Mouse (Mus musculus): Measurements from ENCODE around the gene Rwdd3. TPM values are rescaled to one million over a fixed set of nuclear protein-coding genes. Genes with fewer than 3 reads are reported as not detected.

The Rwdd3 gene
- polyA plus RNA-seq, 1 experiment from 2014 or later = 2.4 TPM

GRCm38 (mm10) chr3:121158901-121159351, 12.6 kb downstream of the Rwdd3 start:
- ATAC-seq = no peak
- Histone ChIP-seq H3K36me3 (no peaks in the 10 kb centered on the region), H3K27ac (no peak overlapping the region), H3K4me1 (peaks cover 9% of the 10 kb centered on the region), H3K9ac (no peak overlapping the region), H3K27me3 (replicated peaks) (no peaks in the 10 kb centered on the region), H3K4me3 (no peak overlapping the region), H3K9me3 (replicated peaks) (no peaks in the 10 kb centered on the region), H3K4me2 (no peak overlapping the region)
- 83% methylated on average over 16 of the region's 16 CpGs for WGBS (ENCODE audit: insufficient replicate concordance)

GRCm38 (mm10) chr3:121157546-121158330, 13.8 kb downstream of the Rwdd3 start:
- WGBS (ENCODE audit: insufficient replicate concordance) = 67% methylated on average over 10 of the region's 10 CpGs
- Histone ChIP-seq H3K9me3 (replicated peaks) (no peaks in the 10 kb centered on the region), H3K27ac (no peak overlapping the region), H3K36me3 (no peaks in the 10 kb centered on the region), H3K4me3 (no peak overlapping the region), H3K4me2 (no peak overlapping the region), H3K27me3 (replicated peaks) (no peaks in the 10 kb centered on the region), H3K4me1 (no peaks in the 10 kb centered on the region), H3K9ac (no peak overlapping the region)
- no peak for ATAC-seq

- H3K27me3 ChIP-seq (replicated peaks) = no peaks in the 10 kb centered on the region
- ATAC-seq = no peak
- H3K4me2 ChIP-seq = no peak overlapping the region
- H3K4me1 ChIP-seq = no peaks in the 10 kb centered on the region
- WGBS (ENCODE audit: insufficient replicate concordance) = 74% methylated on average over 11 of the region's 11 CpGs
- no peaks in the 10 kb centered on the region for H3K9me3 ChIP-seq (replicated peaks)
- H3K36me3 ChIP-seq = no peaks in the 10 kb centered on the region
- no peak overlapping the region for H3K9ac ChIP-seq
- no peak overlapping the region for H3K4me3 ChIP-seq
- no peak overlapping the region for H3K27ac ChIP-seq
Measured at GRCm38 (mm10) chr3:121156451-121157186, 14.9 kb downstream of the Rwdd3 start.

GRCm38 (mm10) chr3:121156043-121156442, 15.5 kb downstream of the Rwdd3 start:
- Histone ChIP-seq H3K4me1 (no peaks in the 10 kb centered on the region), H3K4me2 (no peak overlapping the region), H3K4me3 (no peak overlapping the region), H3K27me3 (replicated peaks) (no peaks in the 10 kb centered on the region), H3K9me3 (replicated peaks) (no peaks in the 10 kb centered on the region), H3K36me3 (no peaks in the 10 kb centered on the region), H3K9ac (no peak overlapping the region), H3K27ac (no peak overlapping the region)
- ATAC-seq = no peak
- 48% methylated on average over 7 of the region's 7 CpGs for WGBS (ENCODE audit: insufficient replicate concordance)

- Histone ChIP-seq H3K4me1 (no peaks in the 10 kb centered on the region), H3K36me3 (no peaks in the 10 kb centered on the region), H3K27me3 (replicated peaks) (no peaks in the 10 kb centered on the region), H3K4me3 (no peak overlapping the region), H3K9me3 (replicated peaks) (no peaks in the 10 kb centered on the region), H3K9ac (no peak overlapping the region), H3K27ac (no peak overlapping the region), H3K4me2 (no peak overlapping the region)
- 75% methylated on average over 11 of the region's 11 CpGs for WGBS (ENCODE audit: insufficient replicate concordance)
- no peak for ATAC-seq
Measured at GRCm38 (mm10) chr3:121133937-121134336, 37.6 kb downstream of the Rwdd3 start.

GRCm38 (mm10) chr3:121133039-121133438, 38.5 kb downstream of the Rwdd3 start:
- H3K4me3 ChIP-seq = no peak overlapping the region
- H3K36me3 ChIP-seq = no peaks in the 10 kb centered on the region
- no peak for ATAC-seq
- H3K4me2 ChIP-seq = no peak overlapping the region
- WGBS (ENCODE audit: insufficient replicate concordance) = 55% methylated on average over 5 of the region's 5 CpGs
- no peak overlapping the region for H3K27ac ChIP-seq
- H3K27me3 ChIP-seq (replicated peaks) = no peaks in the 10 kb centered on the region
- no peak overlapping the region for H3K9ac ChIP-seq
- H3K4me1 ChIP-seq = no peaks in the 10 kb centered on the region
- no peaks in the 10 kb centered on the region for H3K9me3 ChIP-seq (replicated peaks)

GRCm38 (mm10) chr3:121127171-121127570, 44.3 kb downstream of the Rwdd3 start:
- Histone ChIP-seq H3K27me3 (replicated peaks) (no peaks in the 10 kb centered on the region), H3K36me3 (no peaks in the 10 kb centered on the region), H3K4me3 (no peak overlapping the region), H3K4me2 (no peak overlapping the region), H3K4me1 (no peaks in the 10 kb centered on the region), H3K9ac (no peak overlapping the region), H3K27ac (no peak overlapping the region), H3K9me3 (replicated peaks) (no peaks in the 10 kb centered on the region)
- ATAC-seq = no peak
- 62% methylated on average over 2 of the region's 2 CpGs for WGBS (ENCODE audit: insufficient replicate concordance)

GRCm38 (mm10) chr3:121126476-121126875, 45.0 kb downstream of the Rwdd3 start:
- 66% methylated on average over 5 of the region's 5 CpGs for WGBS (ENCODE audit: insufficient replicate concordance)
- Histone ChIP-seq H3K27me3 (replicated peaks) (no peaks in the 10 kb centered on the region), H3K9me3 (replicated peaks) (no peaks in the 10 kb centered on the region), H3K4me3 (no peak overlapping the region), H3K9ac (no peak overlapping the region), H3K4me2 (no peak overlapping the region), H3K4me1 (no peaks in the 10 kb centered on the region), H3K27ac (no peak overlapping the region), H3K36me3 (no peaks in the 10 kb centered on the region)
- ATAC-seq = no peak

- 69% methylated on average over 5 of the region's 5 CpGs for WGBS (ENCODE audit: insufficient replicate concordance)
- Histone ChIP-seq H3K9me3 (replicated peaks) (no peaks in the 10 kb centered on the region), H3K27ac (no peak overlapping the region), H3K36me3 (no peaks in the 10 kb centered on the region), H3K9ac (no peak overlapping the region), H3K4me3 (no peak overlapping the region), H3K4me1 (no peaks in the 10 kb centered on the region), H3K4me2 (no peak overlapping the region), H3K27me3 (replicated peaks) (no peaks in the 10 kb centered on the region)
- no peak for ATAC-seq
Measured at GRCm38 (mm10) chr3:121121072-121121471, 50.4 kb downstream of the Rwdd3 start.

GRCm38 (mm10) chr3:121116590-121116989, 54.9 kb downstream of the Rwdd3 start:
- H3K36me3 ChIP-seq = no peaks in the 10 kb centered on the region
- H3K4me2 ChIP-seq = no peak overlapping the region
- H3K9me3 ChIP-seq (replicated peaks) = no peaks in the 10 kb centered on the region
- H3K9ac ChIP-seq = no peak overlapping the region
- H3K4me3 ChIP-seq = no peak overlapping the region
- H3K27ac ChIP-seq = no peak overlapping the region
- H3K27me3 ChIP-seq (replicated peaks) = no peaks in the 10 kb centered on the region
- 73% methylated on average over 13 of the region's 13 CpGs for WGBS (ENCODE audit: insufficient replicate concordance)
- H3K4me1 ChIP-seq = no peaks in the 10 kb centered on the region
- no peak for ATAC-seq

GRCm38 (mm10) chr3:121116067-121116466, 55.4 kb downstream of the Rwdd3 start:
- H3K4me1 ChIP-seq = no peaks in the 10 kb centered on the region
- no peak overlapping the region for H3K9ac ChIP-seq
- no peaks in the 10 kb centered on the region for H3K27me3 ChIP-seq (replicated peaks)
- no peak for ATAC-seq
- H3K4me2 ChIP-seq = no peak overlapping the region
- WGBS (ENCODE audit: insufficient replicate concordance) = 79% methylated on average over 5 of the region's 5 CpGs
- no peak overlapping the region for H3K27ac ChIP-seq
- H3K4me3 ChIP-seq = no peak overlapping the region
- no peaks in the 10 kb centered on the region for H3K9me3 ChIP-seq (replicated peaks)
- no peaks in the 10 kb centered on the region for H3K36me3 ChIP-seq

GRCm38 (mm10) chr3:121111068-121111467, 60.4 kb downstream of the Rwdd3 start:
- H3K36me3 ChIP-seq = no peaks in the 10 kb centered on the region
- H3K9me3 ChIP-seq (replicated peaks) = no peaks in the 10 kb centered on the region
- H3K9ac ChIP-seq = no peak overlapping the region
- WGBS (ENCODE audit: insufficient replicate concordance) = 75% methylated on average over 8 of the region's 8 CpGs
- no peak for ATAC-seq
- no peaks in the 10 kb centered on the region for H3K4me1 ChIP-seq
- H3K27me3 ChIP-seq (replicated peaks) = no peaks in the 10 kb centered on the region
- no peak overlapping the region for H3K27ac ChIP-seq
- no peak overlapping the region for H3K4me2 ChIP-seq
- H3K4me3 ChIP-seq = no peak overlapping the region
